Mouse (Mus musculus) neural tube, embryonic 14.5 days (tissue): ENCODE measurements around the gene Spag9. TPM values are rescaled to one million over a fixed set of nuclear protein-coding genes. Genes with fewer than 3 reads are reported as not detected.

Experiments
- ATAC-seq: fragments of 200-750 bp; cut with Nextera tagmentation; 2 replicates; pipeline ENCODE4 v1.8.0; 2017; ENCODE audit warnings: low read depth, mild to moderate bottlenecking, moderate TSS enrichment, moderate library complexity
- H3K27ac ChIP-seq: fragments of 300-500 bp; sonication (generic); 2 replicates; pipeline ENCODE4 v1.5.1; 2014; ENCODE audit warnings: low read depth, mild to moderate bottlenecking, control low read depth, low read length, moderate library complexity, mixed read lengths
- H3K27me3 ChIP-seq: fragments of 300-500 bp; sonication (generic); 2 replicates; pipeline ENCODE4 v1.6.1; 2014; ENCODE audit warnings: low read length; ENCODE audit not compliant: control insufficient read depth, insufficient read depth
- H3K36me3 ChIP-seq: fragments of 300-500 bp; sonication (generic); 2 replicates; pipeline ENCODE4 v1.6.1; 2014; ENCODE audit warnings: low read length, mixed read lengths; ENCODE audit not compliant: control insufficient read depth, insufficient read depth
- H3K4me1 ChIP-seq: fragments of 300-500 bp; sonication (generic); 2 replicates; pipeline ENCODE4 v1.6.1; 2014; ENCODE audit warnings: low read length; ENCODE audit not compliant: control insufficient read depth, insufficient read depth
- H3K4me2 ChIP-seq: fragments of 300-500 bp; sonication (generic); 2 replicates; pipeline ENCODE4 v1.6.1; 2014; ENCODE audit warnings: mild to moderate bottlenecking, low read depth, low read length, control low read depth
- H3K4me3 ChIP-seq: fragments of 300-500 bp; sonication (generic); 2 replicates; pipeline ENCODE4 v1.5.1; 2014; ENCODE audit warnings: low read depth, low read length, control low read depth, mixed read lengths
- H3K9ac ChIP-seq: fragments of 300-500 bp; sonication (generic); replicated peaks from 2 replicates; pipeline ENCODE4 v1.6.1; 2014; ENCODE audit warnings: low read depth, mild to moderate bottlenecking, control low read depth, low read length, mixed read lengths
- H3K9me3 ChIP-seq: fragments of 300-500 bp; sonication (generic); 2 replicates; pipeline ENCODE4 v1.6.1; 2016; ENCODE audit warnings: low read length; ENCODE audit not compliant: control insufficient read depth
- WGBS: fragments of 180-500 bp; shearing (Covaris S2); extraction: QIAGEN DNeasy Blood & Tissue Kit; methylation state at CpG from one replicate; pipeline ENCODE4 v1.1.7; 2014; 5-methylcytosine and 5-hydroxymethylcytosine counted together
- polyA plus RNA-seq: library from polyadenylated mRNA; unstranded; fragments of >200 nt; fragmentation: Nextera tagmentation; extraction: Ambion mirVana; gene quantifications from 2 replicates; pipeline ENCODE4 v1.2.1, GENCODE M21; 2014

Spag9 gene
- polyA plus RNA-seq, 1 experiment from 2014 or later, result 126 TPM

DNA sequence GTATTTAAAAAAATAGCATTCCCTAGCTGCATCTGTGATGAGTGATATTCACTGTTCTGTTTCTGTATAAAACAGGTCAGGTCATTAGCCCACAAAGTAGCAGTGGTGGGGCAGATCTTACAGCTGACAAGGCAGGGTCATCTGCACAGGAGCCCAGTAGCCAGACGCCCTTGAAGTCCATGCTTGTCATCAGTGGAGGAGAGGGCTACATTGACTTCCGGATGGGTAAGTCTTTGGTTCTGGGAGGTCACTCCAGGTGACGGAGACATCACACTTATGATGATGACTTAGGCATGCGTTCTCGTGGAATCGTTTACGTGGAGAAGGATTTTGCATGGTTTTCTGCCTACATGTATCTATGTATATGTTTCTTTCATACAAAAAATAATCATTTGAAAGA, 120.8 kb downstream of the Spag9 start:
- WGBS, result 96% methylated on average over 7 of the region's 7 CpGs
- ATAC-seq, result no peak
- peaks cover 56% of the 10 kb centered on the region for H3K36me3 ChIP-seq

DNA sequence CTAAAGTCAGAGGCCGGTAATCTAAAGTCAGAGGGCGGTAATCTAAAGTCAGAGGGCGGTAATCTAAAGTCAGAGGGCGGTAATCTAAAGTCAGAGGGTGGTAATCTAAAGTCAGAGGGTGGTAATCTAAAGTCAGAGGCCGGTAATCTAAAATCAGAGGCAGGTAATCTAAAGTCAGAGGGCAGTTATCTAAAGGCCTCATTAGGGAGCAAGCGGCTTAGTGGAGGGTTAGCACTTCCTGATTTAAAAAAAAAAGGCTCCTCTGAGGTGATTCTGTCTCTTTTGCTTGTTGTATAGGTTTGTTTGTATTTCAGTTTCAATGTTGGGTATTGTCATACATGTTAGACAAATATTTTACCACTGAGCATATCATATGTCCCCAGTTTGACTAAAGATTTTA, 121.9 kb downstream of the Spag9 start:
- H3K27ac ChIP-seq, result no peak overlapping the region
- H3K9ac ChIP-seq, result no peak overlapping the region
- H3K4me3 ChIP-seq, result no peak overlapping the region
- H3K4me1 ChIP-seq, result no peaks in the 10 kb centered on the region
- H3K27me3 ChIP-seq, result no peaks in the 10 kb centered on the region
- no peaks in the 10 kb centered on the region for H3K9me3 ChIP-seq
- ATAC-seq, result no peak
- WGBS, result 98% methylated on average over 6 of the region's 6 CpGs
- H3K36me3 ChIP-seq, result peaks cover 54% of the 10 kb centered on the region
- H3K4me2 ChIP-seq, result no peak overlapping the region

More for the DNA sequence above, 120.8 kb downstream of the Spag9 start:
- Histone ChIP-seq H3K27ac (no peak overlapping the region), H3K9ac (no peak overlapping the region), H3K4me1 (no peaks in the 10 kb centered on the region), H3K4me2 (no peak overlapping the region), H3K9me3 (no peaks in the 10 kb centered on the region), H3K27me3 (no peaks in the 10 kb centered on the region), H3K4me3 (no peak overlapping the region)

DNA sequence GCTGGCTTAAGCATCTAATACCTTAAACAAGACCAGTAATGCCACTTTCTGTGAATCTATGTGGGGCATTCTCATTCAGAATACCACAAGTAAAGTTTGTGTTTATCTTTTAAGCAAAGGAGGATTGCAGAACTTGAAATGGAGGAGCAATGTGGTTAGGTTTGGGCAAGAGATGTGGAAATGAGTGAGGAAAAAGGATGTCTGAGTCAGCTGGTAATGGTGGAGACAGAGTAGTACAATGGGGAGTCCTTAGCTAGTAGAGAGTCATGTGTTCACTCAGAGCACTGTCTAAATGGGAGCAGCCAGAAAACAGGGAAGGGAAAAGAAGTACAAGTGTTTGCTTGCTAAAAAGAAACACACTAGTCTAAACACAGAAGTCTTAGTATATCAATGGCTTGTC, 122.7 kb downstream of the Spag9 start:
- no peaks in the 10 kb centered on the region for H3K4me1 ChIP-seq
- H3K4me3 ChIP-seq, result no peak overlapping the region
- ATAC-seq, result no peak
- peaks cover 54% of the 10 kb centered on the region for H3K36me3 ChIP-seq
- H3K9me3 ChIP-seq, result no peaks in the 10 kb centered on the region
- no peak overlapping the region for H3K4me2 ChIP-seq
- H3K27me3 ChIP-seq, result no peaks in the 10 kb centered on the region
- H3K9ac ChIP-seq, result no peak overlapping the region
- H3K27ac ChIP-seq, result no peak overlapping the region

DNA sequence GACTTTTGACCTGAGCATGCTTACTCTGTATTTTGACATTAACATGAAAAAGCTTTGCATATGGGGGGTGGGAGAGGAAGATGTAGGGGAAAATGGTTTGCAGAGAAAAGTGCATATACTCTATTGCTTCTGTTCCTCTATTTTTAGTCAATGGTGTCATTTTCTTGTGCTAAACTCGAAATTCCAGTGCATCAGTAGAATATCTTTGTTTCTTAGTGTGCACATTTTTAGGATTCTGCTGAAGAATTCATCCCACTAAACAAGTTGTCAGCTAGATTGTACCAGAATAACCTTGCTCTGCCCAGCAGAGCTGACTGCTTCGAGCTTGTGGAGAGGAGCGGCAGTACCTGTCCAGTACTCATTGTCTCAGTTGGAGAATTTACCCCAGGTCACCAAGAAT, 124.8 kb downstream of the Spag9 start:
- no peak for ATAC-seq
- 96% methylated on average over 3 of the region's 3 CpGs for WGBS
- H3K4me1 ChIP-seq, result no peaks in the 10 kb centered on the region
- no peaks in the 10 kb centered on the region for H3K9me3 ChIP-seq
- H3K9ac ChIP-seq, result no peak overlapping the region
- no peak overlapping the region for H3K27ac ChIP-seq
- H3K27me3 ChIP-seq, result no peaks in the 10 kb centered on the region
- H3K36me3 ChIP-seq, result peaks cover 64% of the 10 kb centered on the region
- H3K4me2 ChIP-seq, result no peak overlapping the region
- H3K4me3 ChIP-seq, result no peak overlapping the region

DNA sequence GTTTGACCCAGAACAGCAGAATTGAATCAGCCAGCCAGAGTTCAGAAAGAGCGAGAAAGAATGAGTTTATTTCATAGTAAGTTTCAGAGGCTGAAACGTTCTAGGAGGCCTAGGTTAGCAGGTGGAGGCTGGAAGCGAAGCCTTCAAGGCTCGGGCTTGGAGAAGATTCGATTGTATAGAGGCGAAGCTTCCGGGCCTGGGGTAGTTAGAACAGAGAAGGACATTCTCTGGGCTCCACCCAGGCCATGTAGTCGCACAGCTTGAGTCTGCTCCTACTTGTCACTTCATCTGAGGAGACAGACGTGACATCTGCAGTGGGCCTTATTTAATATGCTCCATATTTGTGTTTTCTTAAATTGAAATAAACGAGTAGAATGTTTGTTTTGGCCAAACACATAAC, 125.6 kb downstream of the Spag9 start:
- H3K27ac ChIP-seq, result no peak overlapping the region
- H3K9ac ChIP-seq, result no peak overlapping the region
- ATAC-seq, result no peak
- H3K4me2 ChIP-seq, result no peak overlapping the region
- no peaks in the 10 kb centered on the region for H3K9me3 ChIP-seq
- H3K4me1 ChIP-seq, result no peaks in the 10 kb centered on the region
- no peaks in the 10 kb centered on the region for H3K27me3 ChIP-seq
- 97% methylated on average over 10 of the region's 10 CpGs for WGBS
- H3K4me3 ChIP-seq, result no peak overlapping the region
- H3K36me3 ChIP-seq, result peaks cover 61% of the 10 kb centered on the region

DNA sequence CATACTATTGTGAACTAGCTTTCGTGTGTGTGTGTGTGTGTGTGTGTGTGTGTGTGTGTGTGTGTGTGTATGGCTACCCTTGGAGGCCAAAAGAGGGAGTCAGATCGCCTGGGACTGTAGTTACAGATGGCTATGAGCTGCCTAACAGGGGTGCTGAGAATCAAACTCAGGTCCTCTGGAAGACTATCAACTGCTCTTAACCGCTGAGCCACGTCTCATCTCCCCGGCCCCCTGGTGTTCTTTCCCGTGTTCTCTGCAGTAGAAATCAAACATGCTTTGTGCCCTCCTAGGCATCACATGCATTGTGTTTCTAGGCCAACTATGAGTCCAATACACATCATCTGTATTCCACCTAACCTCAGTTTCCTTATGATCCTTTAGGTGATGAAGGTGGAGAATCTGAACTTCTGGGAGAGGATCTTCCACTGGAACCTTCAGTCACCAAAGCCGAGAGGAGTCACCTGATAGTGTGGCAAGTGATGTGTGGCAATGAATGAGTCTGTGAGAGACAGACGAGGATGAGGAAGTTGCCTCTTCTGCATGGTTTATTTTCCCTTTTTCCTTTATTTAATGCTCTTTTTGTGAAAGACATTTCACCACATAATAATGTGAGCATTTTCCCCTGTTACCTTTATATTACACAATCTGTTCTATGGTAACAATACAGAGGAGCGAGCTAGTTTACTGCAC, 126.6 kb downstream of the Spag9 start:
- Histone ChIP-seq H3K9me3 (no peaks in the 10 kb centered on the region), H3K27me3 (no peaks in the 10 kb centered on the region), H3K9ac (no peak overlapping the region), H3K27ac (no peak overlapping the region), H3K4me2 (no peak overlapping the region), H3K36me3 (peaks cover 54% of the 10 kb centered on the region), H3K4me3 (no peak overlapping the region), H3K4me1 (no peaks in the 10 kb centered on the region)
- ATAC-seq, result no peak
- WGBS, result 90% methylated on average over 9 of the region's 9 CpGs

DNA sequence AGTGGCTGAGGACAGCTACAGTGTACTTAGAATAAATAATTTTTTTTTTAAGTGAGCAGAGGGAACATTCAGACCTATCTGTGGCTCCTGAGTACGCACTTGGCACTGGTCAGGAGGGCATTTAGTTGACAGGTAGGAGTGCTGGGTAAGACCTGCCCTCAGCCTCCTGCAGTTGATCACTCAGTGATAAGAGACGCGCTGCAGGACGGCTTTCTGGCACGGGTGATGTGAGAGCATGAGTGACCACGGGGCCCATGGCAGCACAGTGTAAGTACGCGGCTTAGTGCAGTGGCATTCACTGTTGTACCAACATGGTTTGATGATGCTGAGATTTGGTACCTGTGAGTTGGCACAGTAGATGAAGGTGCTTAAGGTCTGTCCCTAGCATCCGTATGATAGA, 130.8 kb downstream of the Spag9 start:
- H3K9ac ChIP-seq, result no peak overlapping the region
- H3K27me3 ChIP-seq, result no peaks in the 10 kb centered on the region
- H3K27ac ChIP-seq, result no peak overlapping the region
- no peaks in the 10 kb centered on the region for H3K9me3 ChIP-seq
- 96% methylated on average over 9 of the region's 9 CpGs for WGBS
- H3K4me2 ChIP-seq, result no peak overlapping the region
- peaks cover 34% of the 10 kb centered on the region for H3K36me3 ChIP-seq
- H3K4me3 ChIP-seq, result no peak overlapping the region
- no peaks in the 10 kb centered on the region for H3K4me1 ChIP-seq
- ATAC-seq, result no peak

DNA sequence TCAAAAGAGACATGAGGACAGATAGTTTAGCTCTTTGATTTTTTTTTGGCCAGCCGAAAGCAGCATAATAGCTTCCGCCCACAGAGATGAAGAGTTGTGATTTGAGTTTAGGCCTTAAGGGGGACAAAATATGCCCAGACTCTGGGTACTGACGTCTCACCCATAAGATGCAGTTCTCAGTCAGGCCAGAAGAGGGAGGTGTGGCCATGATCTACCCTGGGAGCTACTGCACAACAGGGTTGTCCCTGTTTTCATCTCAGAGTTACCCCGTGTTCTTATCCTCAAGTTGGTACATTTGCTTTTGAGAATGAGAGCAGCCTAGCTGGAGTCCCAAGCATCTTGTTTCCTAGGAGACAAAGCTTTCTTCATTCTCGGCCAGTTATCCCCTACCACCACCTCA, 132.1 kb downstream of the Spag9 start:
- Histone ChIP-seq H3K27ac (no peak overlapping the region), H3K9me3 (no peaks in the 10 kb centered on the region), H3K4me3 (no peak overlapping the region), H3K4me1 (no peaks in the 10 kb centered on the region), H3K4me2 (no peak overlapping the region), H3K27me3 (no peaks in the 10 kb centered on the region), H3K9ac (no peak overlapping the region), H3K36me3 (peaks cover 23% of the 10 kb centered on the region)
- WGBS, result 48% methylated on average over 5 of the region's 5 CpGs
- ATAC-seq, result peak; percentile 65; the same call in 1 of the 2 replicates

DNA sequence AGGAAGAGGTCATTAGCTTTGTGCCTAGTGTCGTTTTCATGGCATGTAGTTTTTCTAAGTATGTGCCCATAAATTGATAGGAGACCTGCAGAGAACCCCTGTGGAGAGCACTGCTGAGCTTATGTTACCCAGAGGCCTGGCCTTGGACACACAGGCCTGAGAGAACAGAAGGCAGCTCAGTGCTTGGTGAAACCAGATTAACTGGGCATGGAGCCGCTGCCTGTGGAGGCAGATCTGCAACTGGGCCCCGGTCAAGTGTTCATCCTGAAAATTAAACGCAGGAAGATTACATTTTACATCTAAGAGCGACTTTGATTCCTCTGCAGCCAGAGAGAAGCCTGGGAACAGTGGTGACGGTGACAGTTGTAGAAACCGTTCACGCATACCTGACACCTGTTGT, 132.6 kb downstream of the Spag9 start:
- H3K27ac ChIP-seq, result no peak overlapping the region
- H3K9me3 ChIP-seq, result no peaks in the 10 kb centered on the region
- ATAC-seq, result no peak
- no peaks in the 10 kb centered on the region for H3K27me3 ChIP-seq
- H3K9ac ChIP-seq, result no peak overlapping the region
- H3K4me2 ChIP-seq, result no peak overlapping the region
- H3K4me1 ChIP-seq, result no peaks in the 10 kb centered on the region
- H3K36me3 ChIP-seq, result peaks cover 18% of the 10 kb centered on the region
- WGBS, result 83% methylated on average over 8 of the region's 8 CpGs
- no peak overlapping the region for H3K4me3 ChIP-seq
